Mouse (Mus musculus): ENCODE data around the gene Col9a3.

- TF ChIP-seq POLR2A (IDR thresholded peaks at IDR 0.05; ENCODE audit: low read depth, low read length): no peak
- no peak for TF ChIP-seq CTCF (IDR thresholded peaks at IDR 0.05; ENCODE audit: borderline replicate concordance, insufficient read depth, low read length)
These were observed 49.3 kb downstream of the Col9a3 start for GRCm38 (mm10) chr2:180646841-180647240.

Data from embryonic fibroblast, embryonic 13.5 days (primary cell).